Mouse (Mus musculus) limb, embryonic 11.5 days (tissue): Measurements from ENCODE around the gene Casq1. TPM values are rescaled to one million over a fixed set of nuclear protein-coding genes. Genes with fewer than 3 reads are reported as not detected.

Experiments
- ATAC-seq: fragments of 200-750 bp; cut with Nextera tagmentation; 2 replicates; pipeline ENCODE4 v1.8.0; 2017; ENCODE audit warnings: low read depth; ENCODE audit not compliant: insufficient number of reproducible peaks, low FRiP score, low TSS enrichment
- DNase-seq: peaks from one replicate; pipeline ENCODE4 v3.0.0-alpha.2; 2015; ENCODE audit warnings: low spot score
- H3K27ac ChIP-seq: fragments of 300-500 bp; sonication (generic); replicated peaks from 2 replicates; pipeline ENCODE4 v1.5.1; 2014; ENCODE audit warnings: low read depth, mild to moderate bottlenecking, low read length
- H3K27me3 ChIP-seq: fragments of 300-500 bp; sonication (generic); 2 replicates; pipeline ENCODE4 v1.6.1; 2014; ENCODE audit warnings: mild to moderate bottlenecking, low read length, mixed read lengths; ENCODE audit not compliant: control insufficient read depth, insufficient read depth
- H3K36me3 ChIP-seq: fragments of 300-500 bp; sonication (generic); 2 replicates; pipeline ENCODE4 v1.6.1; 2014; ENCODE audit warnings: mild to moderate bottlenecking, low read length, moderate library complexity, mixed read lengths; ENCODE audit not compliant: control insufficient read depth, insufficient read depth
- H3K4me1 ChIP-seq: fragments of 300-500 bp; sonication (generic); 2 replicates; pipeline ENCODE4 v1.6.1; 2014; ENCODE audit warnings: low read length, mixed read lengths; ENCODE audit not compliant: control insufficient read depth, insufficient read depth
- H3K4me2 ChIP-seq: fragments of 300-500 bp; sonication (generic); 2 replicates; pipeline ENCODE4 v1.6.1; 2014; ENCODE audit warnings: low read depth, mild to moderate bottlenecking, moderate library complexity; ENCODE audit not compliant: severe bottlenecking
- H3K4me3 ChIP-seq: fragments of 300-500 bp; sonication (generic); 2 replicates; pipeline ENCODE4 v1.5.1; 2014; ENCODE audit warnings: low read depth, low read length
- H3K9ac ChIP-seq: fragments of 300-500 bp; sonication (generic); 2 replicates; pipeline ENCODE4 v1.6.1; 2014; ENCODE audit warnings: mild to moderate bottlenecking, low read length
- H3K9me3 ChIP-seq: fragments of 300-500 bp; sonication (generic); 2 replicates; pipeline ENCODE4 v1.6.1; 2016; ENCODE audit warnings: low read length; ENCODE audit not compliant: control insufficient read depth
- WGBS: fragments of 180-500 bp; shearing (Covaris S2); extraction: QIAGEN DNeasy Blood & Tissue Kit; methylation state at CpG from one replicate; pipeline ENCODE4 v1.1.7; 2014; 5-methylcytosine and 5-hydroxymethylcytosine counted together
- polyA plus RNA-seq: library from polyadenylated mRNA; unstranded; fragments of >200 nt; fragmentation: Nextera tagmentation; extraction: Ambion mirVana; gene quantifications from 2 replicates; pipeline ENCODE4 v1.2.1, GENCODE M21; 2014

The Casq1 gene
- polyA plus RNA-seq, 1 experiment from 2014 or later = 1.6 TPM

DNA sequence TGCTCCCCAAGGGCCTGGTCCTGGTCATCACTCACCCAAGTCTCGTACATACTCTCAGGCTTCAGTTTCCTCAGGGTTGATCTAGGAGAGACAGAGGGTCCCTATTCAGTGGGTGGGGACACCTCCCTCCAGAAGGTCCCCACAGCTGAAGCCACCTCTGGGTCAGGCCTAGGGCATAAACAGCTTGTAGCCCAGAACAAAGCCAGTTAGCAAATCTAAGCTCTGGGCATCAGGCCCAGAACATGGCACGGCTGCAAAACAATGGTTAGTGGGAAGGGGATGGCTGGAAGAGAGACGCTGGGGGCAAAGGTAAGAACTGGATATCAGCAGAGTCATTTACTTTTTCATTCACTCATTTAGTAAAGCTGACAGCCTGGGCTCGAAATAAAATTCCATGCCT, 5.9 kb downstream of the Casq1 start:
- no peak overlapping the region for H3K27ac ChIP-seq

DNA sequence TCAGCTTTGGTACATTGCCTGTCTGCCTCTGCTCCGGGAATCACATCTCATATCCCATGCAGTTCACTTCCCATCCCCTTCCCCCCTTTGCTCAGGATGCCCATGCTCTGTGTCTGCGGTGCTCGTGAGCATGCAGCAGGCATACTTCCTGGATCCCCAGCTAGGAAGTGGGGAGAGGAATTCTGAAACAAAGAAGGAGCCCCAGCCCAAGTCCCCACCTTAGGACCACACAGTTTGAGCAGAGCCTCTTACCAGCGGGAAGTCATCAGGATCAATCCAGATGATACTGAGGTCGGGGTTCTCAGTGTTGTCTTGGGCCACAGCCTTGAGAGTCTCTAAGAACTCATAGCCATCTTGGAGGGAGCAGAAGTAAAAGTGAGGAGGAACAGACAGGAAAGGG, 6.9 kb downstream of the Casq1 start:
- ATAC-seq (no peak), DNase-seq (no peak)
- Histone ChIP-seq H3K4me1 (0 out of 2 replicates have a peak, but pooled peaks cover 3% of the 10 kb centered on the region), H3K9ac (no peak overlapping the region), H3K4me3 (no peak overlapping the region), H3K4me2 (no peak overlapping the region), H3K27ac (no peak overlapping the region), H3K9me3 (no peaks in the 10 kb centered on the region), H3K36me3 (no peaks in the 10 kb centered on the region), H3K27me3 (no peaks in the 10 kb centered on the region)
- WGBS = 70% methylated on average over 5 of the region's 5 CpGs

More for the DNA sequence above, 5.9 kb downstream of the Casq1 start:
- DNase-seq = no peak
- H3K36me3 ChIP-seq = no peaks in the 10 kb centered on the region
- H3K9me3 ChIP-seq = no peaks in the 10 kb centered on the region
- H3K9ac ChIP-seq = no peak overlapping the region
- 0 out of 2 replicates have a peak, but pooled peaks cover 3% of the 10 kb centered on the region for H3K4me1 ChIP-seq
- no peaks in the 10 kb centered on the region for H3K27me3 ChIP-seq
- no peak for ATAC-seq
- 84% methylated on average over 4 of the region's 4 CpGs for WGBS
- H3K4me3 ChIP-seq = no peak overlapping the region
- H3K4me2 ChIP-seq = no peak overlapping the region

DNA sequence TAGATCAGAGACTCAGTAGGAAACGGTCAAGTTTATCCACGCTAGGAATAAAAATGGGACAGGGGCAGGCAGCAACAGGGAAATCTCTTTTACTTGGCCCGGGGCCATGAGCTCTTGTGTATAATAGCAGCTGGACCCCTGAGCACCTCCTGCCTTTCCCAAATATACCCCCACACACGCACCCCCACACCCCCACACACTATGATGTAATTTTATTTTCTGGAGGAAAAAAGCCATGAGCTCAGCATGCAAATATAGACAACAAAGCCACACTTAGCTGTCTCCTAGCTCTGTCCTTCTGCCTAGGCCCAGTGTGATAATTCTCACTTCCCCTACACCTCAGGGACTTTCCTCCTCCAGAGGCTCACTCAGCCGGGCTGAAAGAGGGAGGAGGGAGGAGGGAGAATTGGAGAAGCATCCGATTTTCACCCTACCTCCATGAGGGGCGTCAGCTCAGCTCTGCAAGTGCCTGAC, 12.5 kb downstream of the Casq1 start:
- H3K9ac ChIP-seq = no peak overlapping the region
- H3K4me3 ChIP-seq = no peak overlapping the region

DNA sequence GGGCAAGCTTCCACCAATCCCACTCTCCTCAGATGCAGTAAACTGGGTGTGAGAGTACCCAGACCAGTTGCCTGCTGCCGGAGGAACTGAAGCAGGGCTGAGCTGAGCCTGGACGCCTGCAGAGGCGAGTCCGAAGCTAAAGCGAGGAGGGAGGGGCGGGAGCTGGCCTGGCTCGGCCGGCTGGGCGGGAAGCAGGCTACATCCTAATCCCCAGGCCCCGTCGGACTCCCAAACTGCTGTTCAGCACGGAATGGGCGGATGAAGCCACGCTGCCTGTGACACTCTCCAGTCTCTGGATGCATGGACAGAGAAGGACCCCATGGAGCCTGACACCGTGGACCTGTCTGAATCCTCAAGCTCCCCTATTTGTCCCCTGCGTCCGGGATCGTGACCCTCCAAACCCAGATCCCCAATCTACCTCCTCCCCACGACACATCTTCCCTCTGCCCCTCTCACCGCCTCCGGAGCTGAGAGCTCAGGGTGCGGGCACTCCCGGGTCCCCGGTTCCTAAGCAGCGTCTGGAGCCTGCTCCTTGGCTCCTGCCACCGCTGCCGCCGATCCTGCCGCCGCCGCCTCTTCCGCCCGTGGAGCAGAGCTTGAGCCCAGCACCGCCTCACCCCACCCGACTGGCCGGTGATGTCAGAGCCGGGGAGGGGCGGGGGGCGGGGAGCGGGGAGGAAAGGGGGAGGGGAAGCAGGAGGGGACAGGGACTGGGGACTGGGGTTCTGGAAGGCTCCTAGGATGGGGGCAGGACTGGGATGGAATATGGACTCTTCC, 13.3 kb downstream of the Casq1 start, which contains the start of gene Pea15a:
Pea15a (minus strand) TSS at position 664 of the 777 bp plus-strand sequence.
- Histone ChIP-seq H3K4me1 (peaks cover 42% of the 10 kb centered on the region), H3K4me3 (peak within 1 kb of the TSS; percentile 54), H3K27ac (peak within 1 kb of the TSS; percentile 43; the same call in 1 of the 2 replicates), H3K9me3 (no peaks in the 10 kb centered on the region), H3K27me3 (no peaks in the 10 kb centered on the region), H3K4me2 (peak within 1 kb of the TSS; percentile 68), H3K9ac (peak within 1 kb of the TSS; percentile 79), H3K36me3 (no peaks in the 10 kb centered on the region)
- DNase-seq (peak; percentile 84), ATAC-seq (peak; percentile 65)
- 0% methylated on average over 37 of the region's 40 CpGs for WGBS

More for the DNA sequence above, 12.5 kb downstream of the Casq1 start:
- H3K4me1 ChIP-seq = peaks cover 39% of the 10 kb centered on the region
- ATAC-seq (no peak), DNase-seq (no peak)
- no peaks in the 10 kb centered on the region for H3K36me3 ChIP-seq
- H3K27me3 ChIP-seq = no peaks in the 10 kb centered on the region
- H3K4me2 ChIP-seq = peak overlapping the region; percentile 68; the same call in 1 of the 2 replicates
- 19% methylated on average over 7 of the region's 7 CpGs for WGBS
- H3K9me3 ChIP-seq = no peaks in the 10 kb centered on the region
- H3K27ac ChIP-seq = no peak overlapping the region

DNA sequence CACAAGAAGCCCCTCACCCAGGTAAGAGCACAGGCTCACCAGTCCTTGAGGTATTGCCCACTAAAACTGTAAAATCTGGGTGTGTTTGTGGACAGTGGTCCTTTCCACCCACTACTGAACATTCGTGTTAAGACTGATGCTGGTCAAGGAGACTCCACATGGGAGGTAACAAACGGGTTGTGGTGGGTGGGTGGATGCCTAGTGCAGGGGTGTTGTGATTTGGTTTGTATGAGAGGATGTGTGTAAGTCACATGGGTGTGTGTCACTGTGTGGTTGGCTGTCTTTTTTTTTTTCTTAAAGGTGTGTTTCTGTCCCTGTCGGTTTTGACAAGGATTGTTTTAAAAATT, 14.0 kb downstream of the Casq1 start:
- H3K4me1 ChIP-seq = peaks cover 47% of the 10 kb centered on the region
- peak overlapping the region; percentile 79 for H3K9ac ChIP-seq
- ATAC-seq (no peak), DNase-seq (no peak)
- WGBS = 14% methylated on average over 3 of the region's 3 CpGs
- no peak overlapping the region for H3K27ac ChIP-seq
- no peaks in the 10 kb centered on the region for H3K9me3 ChIP-seq
- peak overlapping the region; percentile 54 for H3K4me3 ChIP-seq
- H3K36me3 ChIP-seq = peaks cover 3% of the 10 kb centered on the region; the same call in 1 of the 2 replicates
- H3K4me2 ChIP-seq = peak overlapping the region; percentile 68
- H3K27me3 ChIP-seq = no peaks in the 10 kb centered on the region

DNA sequence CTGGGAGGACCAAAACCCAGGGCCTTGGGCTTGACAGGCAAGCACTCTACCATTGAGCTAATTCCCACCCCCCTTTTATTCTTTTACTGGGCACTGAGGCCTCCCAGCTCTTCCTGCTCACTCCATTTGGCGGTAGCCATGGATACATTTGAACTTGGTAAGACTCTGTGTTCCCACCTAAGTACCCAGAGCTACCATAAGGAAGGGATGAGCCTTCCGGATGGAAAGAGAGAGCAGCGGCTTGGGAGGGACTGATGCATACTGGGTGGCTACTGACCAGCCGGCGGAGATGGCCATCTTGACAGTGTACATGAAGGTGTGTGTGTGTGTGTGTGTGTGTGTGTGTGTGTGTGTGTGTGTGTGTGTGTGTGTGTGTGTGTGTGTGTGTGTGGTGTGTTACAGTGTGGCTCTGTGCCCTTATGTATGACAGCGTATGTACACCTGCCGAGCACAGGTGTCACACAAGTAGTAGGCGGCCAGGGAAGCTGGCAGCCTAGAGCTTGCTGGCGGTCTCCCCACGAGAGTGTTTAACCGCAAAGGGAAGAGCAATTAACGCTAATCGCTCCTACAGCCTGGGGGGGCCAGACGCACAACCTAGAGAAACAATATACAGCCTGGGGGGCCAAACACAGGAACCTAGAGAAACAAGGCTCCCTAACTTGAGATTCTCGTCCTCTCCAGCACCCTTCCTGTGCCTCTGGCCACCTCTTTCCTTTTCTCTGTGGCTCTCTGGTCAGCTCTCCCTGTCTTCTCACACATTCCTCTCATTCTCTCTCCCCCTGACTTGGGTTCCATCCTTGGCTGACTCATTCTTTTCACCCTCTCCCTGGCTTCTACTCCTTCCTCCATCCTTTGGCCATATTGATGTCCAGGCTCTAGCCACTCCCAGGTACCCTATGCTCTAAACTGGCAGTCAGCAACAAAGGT, 14.6 kb downstream of the Casq1 start:
- no peaks in the 10 kb centered on the region for H3K27me3 ChIP-seq
- peak overlapping the region; percentile 68 for H3K4me2 ChIP-seq
- WGBS = 44% methylated on average over 14 of the region's 15 CpGs
- DNase-seq = no peak
- H3K36me3 ChIP-seq = peaks cover 7% of the 10 kb centered on the region; the same call in 1 of the 2 replicates
- H3K4me3 ChIP-seq = peak overlapping the region; percentile 54
- H3K9me3 ChIP-seq = no peaks in the 10 kb centered on the region
- peak overlapping the region; percentile 8; the same call in 1 of the 2 replicates for H3K9ac ChIP-seq
- peaks cover 50% of the 10 kb centered on the region for H3K4me1 ChIP-seq
- peak overlapping the region; percentile 43; the same call in 1 of the 2 replicates for H3K27ac ChIP-seq
- ATAC-seq = no peak

DNA sequence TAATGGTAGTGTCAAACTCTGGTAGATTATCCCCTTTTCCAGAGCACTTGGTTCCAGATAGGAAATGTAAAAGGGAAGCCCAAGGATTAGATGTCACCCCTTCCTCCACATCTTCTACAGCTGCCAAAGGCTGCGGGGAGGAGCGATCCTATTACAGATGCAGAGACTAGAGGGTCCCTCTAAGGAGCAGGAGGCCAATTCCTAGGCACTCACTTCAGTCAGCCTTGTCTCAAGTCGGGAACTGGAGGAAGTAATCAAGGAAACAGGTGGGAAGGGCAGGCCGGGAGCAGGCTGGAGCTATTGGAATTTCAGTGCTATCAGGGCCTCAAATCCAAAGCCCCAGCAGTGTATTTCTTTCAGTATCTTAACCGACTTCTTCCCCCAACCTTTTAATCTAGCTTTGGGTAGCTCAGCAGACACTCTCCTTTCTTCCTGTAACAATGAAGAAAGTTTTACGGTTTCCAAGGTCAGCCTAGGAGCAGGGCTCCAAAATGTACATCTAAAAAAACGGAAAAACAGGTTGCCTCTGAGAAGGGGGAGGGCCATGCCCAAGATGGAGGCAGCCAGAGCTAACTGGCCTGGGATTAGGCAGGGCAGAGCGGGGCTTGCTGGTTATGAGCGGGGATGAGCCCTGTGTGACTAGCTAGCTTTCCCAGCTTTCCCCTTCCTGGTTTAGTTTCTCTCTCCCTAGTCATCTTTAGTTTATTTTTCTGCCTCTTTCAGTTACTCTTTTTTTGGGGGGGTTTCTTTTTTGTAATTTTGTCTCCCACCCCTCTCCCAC, 15.4 kb downstream of the Casq1 start:
- Histone ChIP-seq H3K4me3 (no peak overlapping the region), H3K9me3 (no peaks in the 10 kb centered on the region), H3K27me3 (no peaks in the 10 kb centered on the region), H3K27ac (peak overlapping the region; percentile 86), H3K36me3 (peaks cover 10% of the 10 kb centered on the region; the same call in 1 of the 2 replicates), H3K9ac (no peak overlapping the region), H3K4me1 (peaks cover 50% of the 10 kb centered on the region), H3K4me2 (0 out of 2 replicates have a peak overlapping the region, but pooled peaks have one; percentile 5)
- WGBS = 20% methylated on average over 9 of the region's 9 CpGs
- no peak for DNase-seq
- ATAC-seq = no peak
